In the genomic region with DNA sequence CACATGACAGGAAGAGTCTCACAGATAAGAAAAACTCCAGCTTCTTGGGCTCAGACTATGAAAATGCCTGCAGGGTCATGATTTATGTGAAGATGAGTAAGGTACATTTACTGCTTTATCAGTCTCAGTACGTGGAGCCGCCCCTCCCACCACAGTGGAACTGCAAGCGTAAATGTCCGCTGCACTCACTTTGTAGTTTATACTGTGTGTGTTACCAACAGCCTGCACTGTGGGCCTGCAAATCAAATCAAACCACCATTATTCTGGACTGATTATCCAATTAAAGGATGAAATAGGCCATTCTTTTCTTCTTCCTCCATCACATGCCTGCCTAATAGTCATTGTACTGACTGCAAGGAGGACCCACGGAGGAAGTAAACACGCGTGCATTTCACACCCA, we compare ENCODE assay signal across 16 mouse cellular contexts.
"Had no signal": no experiment of that assay in that cellular context is flagged by ENCODE, and none has a peak within 500 bp of the region (broad histone marks: within the 10 kb centered on the region; RNA-seq: fewer than 3 reads in every experiment).

No protein-coding gene starts in this region.

- ATAC-seq: midbrain, embryonic 16.5 days had no signal

- H3K4me3 ChIP-seq: midbrain, embryonic 10.5 days; midbrain, embryonic 12.5 days; myocyte; neural tube, embryonic 12.5 days; stomach, embryonic 15.5 days had no signal

- H3K27me3 ChIP-seq: neural tube, embryonic 12.5 days; stomach, embryonic 15.5 days had no signal

- DNase-seq: lung, adult 18-20 months; lung, embryonic 14.5 days; lung, postnatal 10 days; lung, postnatal 4 days; right cerebral cortex, postnatal 14 days; thymus, adult 2 months; thymus, postnatal 25 days; thymus, postnatal 4 days had no signal

- H3K36me3 ChIP-seq: midbrain, embryonic 10.5 days; midbrain, embryonic 12.5 days; neural tube, embryonic 12.5 days; stomach, embryonic 15.5 days had no signal

- H3K27ac ChIP-seq: liver, embryonic 14.5 days; midbrain, embryonic 10.5 days; midbrain, embryonic 12.5 days; neural tube, embryonic 12.5 days; stomach, embryonic 15.5 days; stomach, postnatal 0 days had no signal

- H3K4me1 ChIP-seq: neural tube, embryonic 12.5 days; stomach, embryonic 15.5 days had no signal

- H3K4me2 ChIP-seq: lung, embryonic 14.5 days; midbrain, embryonic 12.5 days; neural tube, embryonic 12.5 days; stomach, embryonic 15.5 days had no signal

- H3K9ac ChIP-seq: liver, embryonic 14.5 days; lung, embryonic 14.5 days; midbrain, embryonic 12.5 days; neural tube, embryonic 12.5 days; stomach, embryonic 15.5 days had no signal

- H3K9me3 ChIP-seq: midbrain, embryonic 10.5 days; midbrain, embryonic 12.5 days; neural tube, embryonic 12.5 days; stomach, embryonic 15.5 days had no signal
